ENCODE assay signal across 13 mouse cellular contexts in genomic region chr1:133412941-133413340, GRCm38 (mm10). TPM values are rescaled to one million over a fixed set of nuclear protein-coding genes. Genes with fewer than 3 reads are reported as not detected.
DNase-seq lines count a peak whose midpoint lies in the region; ATAC-seq and TF ChIP-seq lines count a peak whose summit lies in the region.
"Had no signal": no experiment of that assay in that cellular context is flagged by ENCODE, and none has a peak within 500 bp of the region (broad histone marks: within the 10 kb centered on the region; RNA-seq: fewer than 3 reads in every experiment).

No protein-coding gene starts in this region.

- ATAC-seq in megakaryocyte, adult 5-6 weeks (ENCODE audit: poor library complexity, severe bottlenecking): no peak
- ATAC-seq in lung, embryonic 14.5 days (ENCODE audit: insufficient read depth): no peak

- no peaks in the 10 kb centered on the region for H3K36me3 ChIP-seq in megakaryocyte, embryonic 14.5 days (replicated peaks; ENCODE audit: low read length)
- H3K36me3 ChIP-seq in lung, embryonic 14.5 days (ENCODE audit: insufficient read depth): no peaks in the 10 kb centered on the region
- H3K36me3 ChIP-seq: G1E had no signal

- no peak overlapping the region for H3K9ac ChIP-seq in lung, embryonic 14.5 days

- peaks cover 79% of the 10 kb centered on the region for H3K27me3 ChIP-seq in megakaryocyte, embryonic 14.5 days (replicated peaks)
- no peaks in the 10 kb centered on the region for H3K27me3 ChIP-seq in lung, embryonic 14.5 days (ENCODE audit: insufficient read depth, low read length)

- no peak for TF ChIP-seq CTCF in lung, embryonic 14.5 days (IDR thresholded peaks at IDR 0.05; ENCODE audit: low read depth)

- 0 out of 2 replicates have a peak overlapping the region, but pooled peaks have one; percentile 9 for H3K27ac ChIP-seq in lung, embryonic 14.5 days (ENCODE audit: low read depth)

- peaks cover 7% of the 10 kb centered on the region for H3K4me1 ChIP-seq in megakaryocyte, embryonic 14.5 days
- 0 out of 2 replicates have a peak, but pooled peaks cover 9% of the 10 kb centered on the region for H3K4me1 ChIP-seq in lung, embryonic 14.5 days (ENCODE audit: insufficient read depth)

- peak overlapping the region; percentile 33 for H3K4me3 ChIP-seq in megakaryocyte, embryonic 14.5 days (replicated peaks)
- no peak overlapping the region for H3K4me3 ChIP-seq in lung, embryonic 14.5 days (ENCODE audit: low read depth, low read length)
- H3K4me3 ChIP-seq: erythroblast, embryonic 14.5 days had no signal

- no peaks in the 10 kb centered on the region for H3K9me3 ChIP-seq in megakaryocyte, embryonic 14.5 days
- no peaks in the 10 kb centered on the region for H3K9me3 ChIP-seq in lung, embryonic 14.5 days (ENCODE audit: low read depth, low read length)
- H3K9me3 ChIP-seq: G1E had no signal

- no peak overlapping the region for H3K4me2 ChIP-seq in lung, embryonic 14.5 days

- 42% methylated on average over 9 of the region's 9 CpGs for WGBS in lung, embryonic 14.5 days

- DNase-seq in adrenal gland, postnatal 14 days: peak; percentile 48
- no peak for DNase-seq in adrenal gland, postnatal 4 days (ENCODE audit: low spot score in 2 of 2)
- DNase-seq in lung, embryonic 14.5 days: peak; percentile 59
- peak; percentile 48 for DNase-seq in testis, postnatal 14 days (ENCODE audit: low spot score)
- DNase-seq in layer of hippocampus, postnatal 36 days: no peak
- DNase-seq in thymus, postnatal 25 days: no peak
- DNase-seq: cerebellum, adult 8-10 months; right cerebral cortex, postnatal 25 days had no signal

RNA-seq across cellular contexts. Expression of gene Sox13, which starts 11.2 kb away (rescaled TPM):
- total RNA-seq in adrenal gland, postnatal 14 days (2021): 19.3 and 20.0 TPM in 2 replicates
- total RNA-seq in adrenal gland, postnatal 4 days (2021): 10 to 100 TPM; 26.0 to 35.2 TPM
- polyA plus RNA-seq in megakaryocyte, embryonic 14.5 days (2012; ENCODE audit: insufficient read depth, low replicate concordance): 1.3 and 3.4 TPM in 2 replicates
- total RNA-seq in megakaryocyte, adult 5-6 weeks (2015): 0.76 and 1.3 TPM in 2 replicates
- 0.24 and 0.70 TPM in 2 replicates for total RNA-seq in megakaryocyte, adult 5-6 weeks (2017)
- polyA plus RNA-seq in lung, embryonic 14.5 days (2014; fragmentation: Nextera tagmentation; extraction: Ambion mirVana): 7.8 and 9.4 TPM in 2 replicates
- 1 to 10 TPM; 7.2 TPM for total RNA-seq in layer of hippocampus, postnatal 36 days (2021)

RNA-seq across cellular contexts. Expression of gene Etnk2, which starts 49.6 kb away (rescaled TPM):
- 7.6 and 28.3 TPM in 2 replicates for total RNA-seq in adrenal gland, postnatal 14 days (2021)
- total RNA-seq in adrenal gland, postnatal 4 days (2021): 10 to 100 TPM in 1 of 2 experiments, 1 to 10 TPM in 1; 8.1 to 12.1 TPM
- polyA plus RNA-seq in megakaryocyte, embryonic 14.5 days (2012; ENCODE audit: insufficient read depth, low replicate concordance): 0.11 TPM in 1 of 2 replicates, not detected in the other
- total RNA-seq in megakaryocyte, adult 5-6 weeks (2015): not detected in 2 replicates
- not detected in 2 replicates for total RNA-seq in megakaryocyte, adult 5-6 weeks (2017)
- polyA plus RNA-seq in lung, embryonic 14.5 days (2014; fragmentation: Nextera tagmentation; extraction: Ambion mirVana): 2.8 and 3.7 TPM in 2 replicates
- total RNA-seq in layer of hippocampus, postnatal 36 days (2021): 1 to 10 TPM; 1.2 to 1.4 TPM
- total RNA-seq: hematopoietic stem cell, adult 5-6 weeks had no signal
- polyA plus RNA-seq: erythroblast, embryonic 14.5 days; G1E had no signal

Comparison
In these comparisons a context has a peak if more than half of its experiments do, and no peak if none do; other contexts are left out.
1. DNase-seq: peak in adrenal gland, postnatal 14 days (single experiment), lung, embryonic 14.5 days (single experiment) and testis, postnatal 14 days (single experiment); none in adrenal gland, postnatal 4 days (0 of 2), layer of hippocampus, postnatal 36 days (0 of 2) and thymus, postnatal 25 days (single experiment).